In the genomic region with DNA sequence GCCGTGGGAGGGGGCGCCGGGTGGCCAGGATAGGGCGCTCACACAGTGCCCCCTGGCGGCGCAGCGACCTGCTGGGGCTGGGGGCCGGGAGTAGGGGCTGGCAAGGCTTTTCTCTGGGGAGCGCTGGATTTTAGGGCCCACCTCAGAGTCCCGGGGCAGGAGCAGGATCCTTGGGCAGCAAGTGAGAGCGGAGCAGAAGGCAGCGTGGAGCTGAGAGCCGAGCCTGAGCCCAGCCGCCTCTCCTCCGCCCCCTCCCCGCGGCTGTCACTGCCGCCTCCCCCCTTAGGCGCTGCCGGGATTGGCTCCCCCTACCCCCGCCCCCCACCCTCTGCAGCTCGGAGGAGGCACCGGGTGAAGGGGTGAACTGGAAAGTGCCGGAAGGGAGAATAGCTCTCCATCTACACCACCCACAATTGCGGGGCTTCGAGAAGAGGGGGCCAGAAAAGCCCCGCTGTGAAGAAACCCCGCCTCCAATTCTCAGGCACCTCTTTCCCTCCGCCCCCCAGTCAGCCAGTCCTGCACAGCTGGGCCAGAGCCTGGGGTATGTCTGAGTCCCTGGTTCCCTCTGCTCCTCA, we compare ENCODE assay signal across 8 mouse cellular contexts. TPM values are rescaled to one million over a fixed set of nuclear protein-coding genes. Genes with fewer than 3 reads are reported as not detected.
DNase-seq lines count a peak whose midpoint lies in the region; ATAC-seq lines count a peak whose summit lies in the region.

TSS of gene Kcnip2 (minus strand) at position 231 of the 575 bp plus-strand sequence.

- WGBS in intestine, embryonic 16.5 days, result 2% methylated on average over 28 of the region's 29 CpGs
- 0% methylated on average over 20 of the region's 29 CpGs for WGBS in limb, embryonic 11.5 days
- WGBS in neural tube, embryonic 11.5 days, result 1% methylated on average over 23 of the region's 29 CpGs

- peak within 1 kb of the TSS; percentile 50 for H3K9ac ChIP-seq in intestine, embryonic 16.5 days (ENCODE audit: low read depth, low read length)
- H3K9ac ChIP-seq in limb, embryonic 11.5 days (ENCODE audit: low read length), result peak within 1 kb of the TSS; percentile 30; the same call in 1 of the 2 replicates
- peak within 1 kb of the TSS; percentile 50 for H3K9ac ChIP-seq in neural tube, embryonic 11.5 days (ENCODE audit: low read length)

- DNase-seq in ovary, postnatal 36 days (ENCODE audit: low spot score), result peak; percentile 43
- no peak for DNase-seq in ovary, adult 18-20 months (ENCODE audit: low spot score)
- peak; percentile 95 for DNase-seq in heart, adult 11 months
- peak; percentile 58 for DNase-seq in limb, embryonic 11.5 days (ENCODE audit: low spot score)
- DNase-seq in neural tube, embryonic 11.5 days (ENCODE audit: low spot score), result peak; percentile 61
- DNase-seq in thymus, postnatal 36 days, result peak; percentile 58 to 69
- DNase-seq in spleen, adult 12 weeks (ENCODE audit: low spot score), result no peak

- H3K4me2 ChIP-seq in intestine, embryonic 16.5 days (ENCODE audit: low read depth, low read length), result peak within 1 kb of the TSS; percentile 75
- H3K4me2 ChIP-seq in limb, embryonic 11.5 days (ENCODE audit: low read depth, severe bottlenecking), result peak within 1 kb of the TSS; percentile 74
- peak within 1 kb of the TSS; percentile 81 for H3K4me2 ChIP-seq in neural tube, embryonic 11.5 days (ENCODE audit: low read depth)

- peak within 1 kb of the TSS; percentile 43 for H3K4me3 ChIP-seq in intestine, embryonic 16.5 days (ENCODE audit: low read length)
- H3K4me3 ChIP-seq in limb, embryonic 11.5 days (ENCODE audit: low read depth, low read length), result peak within 1 kb of the TSS; percentile 30
- peak within 1 kb of the TSS; percentile 22 for H3K4me3 ChIP-seq in neural tube, embryonic 11.5 days (ENCODE audit: low read depth, low read length)

- H3K36me3 ChIP-seq in intestine, embryonic 16.5 days (ENCODE audit: control insufficient read depth, insufficient read depth, low read length), result no peaks in the 10 kb centered on the region
- peaks cover 2% of the 10 kb centered on the region for H3K36me3 ChIP-seq in limb, embryonic 11.5 days (ENCODE audit: control insufficient read depth, insufficient read depth, low read length)
- no peaks in the 10 kb centered on the region for H3K36me3 ChIP-seq in neural tube, embryonic 11.5 days (ENCODE audit: control insufficient read depth, insufficient read depth, low read length)

- no peaks in the 10 kb centered on the region for H3K9me3 ChIP-seq in intestine, embryonic 16.5 days (ENCODE audit: control insufficient read depth, low read length)
- H3K9me3 ChIP-seq in limb, embryonic 11.5 days (ENCODE audit: control insufficient read depth, low read length), result no peaks in the 10 kb centered on the region
- no peaks in the 10 kb centered on the region for H3K9me3 ChIP-seq in neural tube, embryonic 11.5 days (ENCODE audit: control insufficient read depth, low read length)

- peak; percentile 66 for ATAC-seq in intestine, embryonic 16.5 days
- peak; percentile 32; the same call in 1 of the 2 replicates for ATAC-seq in limb, embryonic 11.5 days (ENCODE audit: insufficient number of reproducible peaks, low FRiP score, low TSS enrichment, low read depth)
- ATAC-seq in neural tube, embryonic 11.5 days (ENCODE audit: insufficient read depth, low FRiP score, low TSS enrichment), result peak; percentile 31

- H3K4me1 ChIP-seq in intestine, embryonic 16.5 days (ENCODE audit: control insufficient read depth, insufficient read depth, low read length), result peaks cover 24% of the 10 kb centered on the region
- H3K4me1 ChIP-seq in limb, embryonic 11.5 days (ENCODE audit: control insufficient read depth, insufficient read depth, low read length), result peaks cover 30% of the 10 kb centered on the region
- H3K4me1 ChIP-seq in neural tube, embryonic 11.5 days (ENCODE audit: control insufficient read depth, insufficient read depth, low read length), result peaks cover 14% of the 10 kb centered on the region

- H3K27ac ChIP-seq in intestine, embryonic 16.5 days (ENCODE audit: low read length), result no peak within 1 kb of the TSS
- H3K27ac ChIP-seq in limb, embryonic 11.5 days (replicated peaks; ENCODE audit: low read depth, low read length), result no peak within 1 kb of the TSS
- H3K27ac ChIP-seq in neural tube, embryonic 11.5 days (ENCODE audit: low read depth, low read length), result no peak within 1 kb of the TSS; the same call in 1 of the 2 replicates

- 0 out of 2 replicates have a peak, but pooled peaks cover 2% of the 10 kb centered on the region for H3K27me3 ChIP-seq in intestine, embryonic 16.5 days (replicated peaks; ENCODE audit: control insufficient read depth, insufficient read depth, low read length)
- H3K27me3 ChIP-seq in limb, embryonic 11.5 days (ENCODE audit: control insufficient read depth, insufficient read depth, low read length), result peaks cover 3% of the 10 kb centered on the region
- H3K27me3 ChIP-seq in neural tube, embryonic 11.5 days (ENCODE audit: control insufficient read depth, insufficient read depth, low read length), result peaks cover 7% of the 10 kb centered on the region; the same call in 1 of the 2 replicates

RNA-seq across cellular contexts. Expression of gene Kcnip2, which starts in this region (rescaled TPM):
- polyA plus RNA-seq in intestine, embryonic 16.5 days (2015; fragmentation: Nextera tagmentation; extraction: Ambion mirVana), result 1.8 and 2.0 TPM in 2 replicates
- polyA plus RNA-seq in limb, embryonic 11.5 days (2014; fragmentation: Nextera tagmentation; extraction: Ambion mirVana), result 0.28 and 0.67 TPM in 2 replicates
- 2.3 and 4.4 TPM in 2 replicates for polyA plus RNA-seq in neural tube, embryonic 11.5 days (2014; fragmentation: Nextera tagmentation; extraction: Ambion mirVana)

Comparison
In these comparisons a context has a peak if more than half of its experiments do, and no peak if none do; other contexts are left out.
1. DNase-seq: peak in ovary, postnatal 36 days (single experiment), heart, adult 11 months (single experiment), neural tube, embryonic 11.5 days (single experiment) and thymus, postnatal 36 days (2 of 2); none in ovary, adult 18-20 months (single experiment) and spleen, adult 12 weeks (single experiment).
2. Peak in DNase-seq, ATAC-seq, H3K4me3 ChIP-seq, H3K9ac ChIP-seq and H3K4me2 ChIP-seq in limb, embryonic 11.5 days; RNA of the gene not detected or under 1 TPM.
3. Peak in every context shown above with its lines, with median percentiles within 50 percentile points of each other: ATAC-seq, H3K4me2 ChIP-seq, H3K4me3 ChIP-seq and H3K9ac ChIP-seq.